Mouse (Mus musculus) lung, embryonic 14.5 days (tissue): ENCODE results near the gene Mpzl2. TPM values are rescaled to one million over a fixed set of nuclear protein-coding genes. Genes with fewer than 3 reads are reported as not detected.

ENCODE experiments used
- ATAC-seq: fragments of 200-750 bp; cut with Nextera tagmentation; 2 replicates; pipeline ENCODE4 v1.8.0; 2017; ENCODE audit warnings: mild to moderate bottlenecking, moderate TSS enrichment, moderate library complexity; ENCODE audit not compliant: insufficient read depth
- DNase-seq: peaks from one replicate; pipeline ENCODE4 v3.0.0-alpha.2; 2015
- H3K27ac ChIP-seq: fragments of 300-500 bp; sonication (generic); 2 replicates; pipeline ENCODE4 v1.5.1; 2014; ENCODE audit warnings: low read depth, mild to moderate bottlenecking, moderate library complexity
- H3K27me3 ChIP-seq: fragments of 300-500 bp; sonication (generic); 2 replicates; pipeline ENCODE4 v1.6.1; 2014; ENCODE audit warnings: low read length, control low read depth; ENCODE audit not compliant: insufficient read depth
- H3K36me3 ChIP-seq: fragments of 300-500 bp; sonication (generic); 2 replicates; pipeline ENCODE4 v1.6.1; 2014; ENCODE audit warnings: control low read depth; ENCODE audit not compliant: insufficient read depth
- H3K4me1 ChIP-seq: fragments of 300-500 bp; sonication (generic); 2 replicates; pipeline ENCODE4 v1.6.1; 2014; ENCODE audit warnings: antibody characterized with exemption, control low read depth; ENCODE audit not compliant: insufficient read depth
- H3K4me2 ChIP-seq: fragments of 300-500 bp; sonication (generic); 2 replicates; pipeline ENCODE4 v1.6.1; 2014; ENCODE audit warnings: mild to moderate bottlenecking
- H3K4me3 ChIP-seq: fragments of 300-500 bp; sonication (generic); 2 replicates; pipeline ENCODE4 v1.5.1; 2014; ENCODE audit warnings: low read depth, low read length
- H3K9ac ChIP-seq: fragments of 300-500 bp; sonication (generic); 2 replicates; pipeline ENCODE4 v1.6.1; 2014
- H3K9me3 ChIP-seq: fragments of 300-500 bp; sonication (generic); 2 replicates; pipeline ENCODE4 v1.6.1; 2016; ENCODE audit warnings: low read depth, low read length, control low read depth
- CTCF ChIP-seq: IDR thresholded peaks from 2 replicates; pipeline ENCODE4 v1.5.1; 2016; ENCODE audit warnings: antibody characterized with exemption, low read depth
- WGBS: fragments of 180-500 bp; shearing (Covaris S2); extraction: QIAGEN DNeasy Blood & Tissue Kit; methylation state at CpG from one replicate; pipeline ENCODE4 v1.1.7; 2014; 5-methylcytosine and 5-hydroxymethylcytosine counted together
- polyA plus RNA-seq: library from polyadenylated mRNA; unstranded; fragments of >200 nt; fragmentation: Nextera tagmentation; extraction: Ambion mirVana; gene quantifications from 2 replicates; pipeline ENCODE4 v1.2.1, GENCODE M21; 2014

Gene Mpzl2
- polyA plus RNA-seq, 1 experiment from 2014 or later: 15.0 TPM

- DNase-seq: no peak
- WGBS: 81% methylated on average over 1 of the region's 1 CpGs
- Histone ChIP-seq H3K36me3 (no peaks in the 10 kb centered on the region), H3K9me3 (no peaks in the 10 kb centered on the region), H3K9ac (no peak overlapping the region), H3K4me2 (no peak overlapping the region), H3K4me1 (no peaks in the 10 kb centered on the region), H3K27ac (no peak overlapping the region), H3K27me3 (no peaks in the 10 kb centered on the region), H3K4me3 (no peak overlapping the region)
- ATAC-seq: no peak
- no peak for TF ChIP-seq CTCF
Observed at GRCm38 (mm10) chr9:45102528-45102927, 62.9 kb downstream of the Mpzl2 start.

GRCm38 (mm10) chr9:45103211-45103979 is 63.8 kb downstream of the Mpzl2 start:
- no peak for ATAC-seq
- Histone ChIP-seq H3K4me3 (no peak overlapping the region), H3K4me2 (no peak overlapping the region), H3K9ac (no peak overlapping the region), H3K27me3 (no peaks in the 10 kb centered on the region), H3K36me3 (no peaks in the 10 kb centered on the region), H3K4me1 (no peaks in the 10 kb centered on the region), H3K9me3 (no peaks in the 10 kb centered on the region), H3K27ac (no peak overlapping the region)
- 47% methylated on average over 11 of the region's 11 CpGs for WGBS
- TF ChIP-seq CTCF: no peak
- DNase-seq: no peak

Other genes starting within 250 kb of the Mpzl2 start
- 0.80 and 0.85 TPM in 2 replicates for gene Tmem25, start 240.5 kb upstream of the Mpzl2 start, polyA plus RNA-seq
- gene Ttc36, start 236.7 kb upstream of the Mpzl2 start, polyA plus RNA-seq: 0.91 TPM in 1 of 2 replicates, not detected in the other
- gene Kmt2a, start 158.5 kb upstream of the Mpzl2 start, polyA plus RNA-seq: 14.4 and 14.7 TPM in 2 replicates
- gene Atp5l, start 119.1 kb upstream of the Mpzl2 start, polyA plus RNA-seq: 618 and 665 TPM in 2 replicates
- 30.3 and 33.5 TPM in 2 replicates for gene Ube4a, start 74.2 kb upstream of the Mpzl2 start, polyA plus RNA-seq
- 0.34 TPM in 1 of 2 replicates, not detected in the other for gene Cd3g, start 59.4 kb upstream of the Mpzl2 start, polyA plus RNA-seq
- gene Cd3d, start 58.0 kb upstream of the Mpzl2 start, polyA plus RNA-seq: not detected in 2 replicates
- gene Cd3e, start 30.2 kb upstream of the Mpzl2 start, polyA plus RNA-seq: not detected in 2 replicates
- gene Mpzl3, start 15.4 kb downstream of the Mpzl2 start, polyA plus RNA-seq: 1.9 and 2.1 TPM in 2 replicates
- 0.30 and 0.45 TPM in 2 replicates for gene Jaml, start 39.4 kb downstream of the Mpzl2 start, polyA plus RNA-seq
- 3.2 and 3.9 TPM in 2 replicates for gene Scn2b, start 78.0 kb downstream of the Mpzl2 start, polyA plus RNA-seq
- not detected in 2 replicates for gene Scn4b, start 98.6 kb downstream of the Mpzl2 start, polyA plus RNA-seq
- gene BC049352, start 142.2 kb downstream of the Mpzl2 start, polyA plus RNA-seq: 0.13 TPM in 1 of 2 replicates, not detected in the other
- 0.54 and 1.1 TPM in 2 replicates for gene Tmprss4, start 164.3 kb downstream of the Mpzl2 start, polyA plus RNA-seq
- gene Il10ra, start 229.3 kb downstream of the Mpzl2 start, polyA plus RNA-seq: 0.63 and 1.3 TPM in 2 replicates